Mouse (Mus musculus) testis, adult 2 months (tissue): ENCODE data around the gene Psma2. TPM values are rescaled to one million over a fixed set of nuclear protein-coding genes. Genes with fewer than 3 reads are reported as not detected.

Experiments
- H3K27ac ChIP-seq: fragments of 200-500 bp; 2 replicates; pipeline ENCODE4 v1.5.1; 2012; ENCODE audit warnings: low read depth, low read length; ENCODE audit not compliant: control insufficient read depth, insufficient read depth
- H3K27me3 ChIP-seq: fragments of 200-500 bp; 2 replicates; pipeline ENCODE4 v1.6.1; 2012; ENCODE audit warnings: mild to moderate bottlenecking, low read length, moderate library complexity; ENCODE audit not compliant: control insufficient read depth, insufficient read depth
- H3K36me3 ChIP-seq: fragments of 200-500 bp; 2 replicates; pipeline ENCODE4 v1.6.1; 2012; ENCODE audit warnings: mild to moderate bottlenecking, low read length; ENCODE audit not compliant: control insufficient read depth, insufficient read depth
- H3K4me1 ChIP-seq: fragments of 200-500 bp; 2 replicates; pipeline ENCODE4 v1.6.1; 2012; ENCODE audit warnings: low read length; ENCODE audit not compliant: control insufficient read depth, insufficient read depth
- H3K4me3 ChIP-seq: fragments of 200-500 bp; 2 replicates; pipeline ENCODE4 v1.5.1; 2012; ENCODE audit warnings: low read depth, mild to moderate bottlenecking, low read length, moderate library complexity, mixed read lengths; ENCODE audit not compliant: control insufficient read depth
- CTCF ChIP-seq: fragments of 200-500 bp; IDR thresholded peaks from 2 replicates; pipeline ENCODE4 v1.5.1; 2012; ENCODE audit warnings: low read depth, mild to moderate bottlenecking, inconsistent platforms, low read length, moderate library complexity; ENCODE audit not compliant: control insufficient read depth, insufficient read depth, insufficient replicate concordance
- POLR2A ChIP-seq: fragments of 200-500 bp; IDR thresholded peaks from 2 replicates; pipeline ENCODE4 v1.6.1; 2012; ENCODE audit warnings: low read depth, mild to moderate bottlenecking, inconsistent platforms, low read length, moderate library complexity; ENCODE audit not compliant: control insufficient read depth
- polyA plus RNA-seq: library from polyadenylated mRNA; depleted of rRNA; stranded (reverse); fragments of >200 nt; gene quantifications from 2 replicates; pipeline ENCODE4 v1.2.3, GENCODE M21; 2012; rRNA removed

Gene Psma2
- polyA plus RNA-seq: 13.5 and 16.4 TPM in 2 replicates

DNA sequence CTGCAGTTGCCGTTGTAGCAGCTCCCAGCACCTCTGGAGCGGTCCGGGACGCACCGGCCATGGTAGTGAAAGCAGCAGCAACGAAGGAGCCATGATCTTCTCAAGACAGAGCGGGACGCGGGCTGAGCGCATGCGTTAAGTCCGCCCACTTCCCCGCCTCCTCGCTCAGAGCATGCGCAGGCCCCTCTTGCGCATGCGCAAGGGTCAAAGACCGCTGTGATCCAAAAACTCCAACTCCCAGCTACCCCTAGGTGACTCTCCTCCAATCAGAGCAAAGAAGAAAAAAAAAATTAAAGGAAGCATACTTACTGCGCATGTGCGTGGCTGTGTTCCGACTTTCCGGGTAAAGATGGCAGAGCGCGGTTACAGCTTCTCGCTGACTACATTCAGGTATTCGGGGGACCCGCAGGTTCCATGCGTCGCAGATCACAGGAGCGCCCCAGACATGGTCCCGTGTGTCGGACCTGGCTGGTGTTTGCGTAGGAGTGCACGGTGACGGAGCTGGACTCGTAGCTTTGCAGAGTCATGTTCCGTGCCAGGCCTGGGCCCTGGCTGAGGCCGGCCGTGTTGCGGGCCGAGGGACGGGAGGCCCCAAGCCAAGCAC is at the start of gene Psma2, which contains the start of gene Mrpl32:
Gene Psma2, plus strand, starts transcription at position 315 of the 604 bp plus-strand sequence.
Gene Mrpl32, minus strand, starts transcription at position 240 of the 604 bp plus-strand sequence.
- peak within 1 kb of the TSS; percentile 100 for H3K4me3 ChIP-seq
- H3K27ac ChIP-seq: peak within 1 kb of the TSS; percentile 94
- no peaks in the 10 kb centered on the region for H3K36me3 ChIP-seq
- H3K4me1 ChIP-seq: no peaks in the 10 kb centered on the region
- H3K27me3 ChIP-seq: no peaks in the 10 kb centered on the region
- TF ChIP-seq POLR2A (peak; percentile 95), CTCF (no peak; the same call in 1 of the 2 replicates)

DNA sequence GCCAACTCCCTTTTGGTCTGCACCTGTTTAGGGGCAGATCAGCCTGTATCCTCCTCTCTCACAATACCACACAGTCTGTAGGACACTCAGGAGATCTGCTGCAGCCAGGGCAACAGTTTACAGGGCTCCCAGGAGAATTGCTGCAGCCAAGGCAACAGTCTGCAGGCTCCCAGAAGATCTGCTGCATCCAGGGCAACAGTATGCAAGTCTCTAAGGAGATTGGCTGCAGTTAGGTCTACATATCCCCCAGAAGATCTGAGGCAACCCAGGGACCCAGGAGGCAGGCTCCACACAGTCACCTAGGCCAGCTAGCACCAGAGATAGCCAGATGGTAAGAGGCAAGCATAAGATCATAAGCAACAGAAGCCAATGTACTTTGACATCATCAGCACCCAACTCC is 38.9 kb upstream of the Psma2 start:
- no peak overlapping the region for H3K27ac ChIP-seq
- no peaks in the 10 kb centered on the region for H3K36me3 ChIP-seq
- no peaks in the 10 kb centered on the region for H3K27me3 ChIP-seq
- no peak overlapping the region for H3K4me3 ChIP-seq
- TF ChIP-seq POLR2A: no peak
- no peak for TF ChIP-seq CTCF
- H3K4me1 ChIP-seq: no peaks in the 10 kb centered on the region

DNA sequence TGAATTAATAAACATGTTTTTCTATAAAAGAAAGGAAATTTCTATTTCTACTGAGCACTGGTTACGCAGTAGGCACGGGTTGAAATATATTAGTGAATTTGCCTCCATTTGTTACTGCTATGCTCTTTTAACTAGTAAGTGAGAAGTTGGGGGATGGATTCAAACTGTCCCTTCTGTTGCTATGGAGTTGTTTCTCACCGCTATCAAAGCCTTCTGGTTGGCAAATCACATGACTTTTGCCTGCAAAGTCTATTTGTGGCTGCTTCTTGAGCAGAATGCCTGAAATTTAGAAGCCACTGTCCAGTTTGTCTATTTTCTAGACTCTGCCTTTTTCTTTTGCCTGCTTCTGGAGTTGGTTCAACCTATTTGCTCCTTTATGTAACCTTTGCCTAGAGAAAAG is 32.6 kb upstream of the Psma2 start:
- TF ChIP-seq CTCF (no peak), POLR2A (no peak)

DNA sequence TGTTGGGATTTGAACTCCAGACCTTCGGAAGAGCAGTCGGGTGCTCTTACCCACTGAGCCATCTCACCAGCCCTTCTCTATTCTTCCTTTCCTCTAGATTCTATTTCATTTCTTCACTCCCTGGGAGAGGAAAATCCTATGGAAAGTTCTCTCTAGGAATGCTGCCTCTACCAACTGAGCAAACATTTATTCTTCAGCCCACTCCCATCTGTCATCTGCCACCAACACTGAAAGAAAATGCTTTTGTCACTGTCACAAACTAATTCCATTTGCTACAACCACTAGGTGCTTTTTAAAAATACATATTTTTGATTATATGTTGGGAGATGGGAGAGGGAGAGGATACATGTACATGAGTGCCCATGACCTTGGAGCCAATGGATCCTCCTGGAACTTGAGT is 10.3 kb upstream of the Psma2 start:
- TF ChIP-seq CTCF: no peak
- no peak for TF ChIP-seq POLR2A
- Histone ChIP-seq H3K27me3 (no peaks in the 10 kb centered on the region), H3K27ac (no peak overlapping the region), H3K4me3 (no peak overlapping the region), H3K4me1 (no peaks in the 10 kb centered on the region), H3K36me3 (no peaks in the 10 kb centered on the region)

More for the DNA sequence above, 32.6 kb upstream of the Psma2 start:
- Histone ChIP-seq H3K4me1 (no peaks in the 10 kb centered on the region), H3K27me3 (no peaks in the 10 kb centered on the region), H3K4me3 (no peak overlapping the region), H3K27ac (no peak overlapping the region), H3K36me3 (no peaks in the 10 kb centered on the region)

DNA sequence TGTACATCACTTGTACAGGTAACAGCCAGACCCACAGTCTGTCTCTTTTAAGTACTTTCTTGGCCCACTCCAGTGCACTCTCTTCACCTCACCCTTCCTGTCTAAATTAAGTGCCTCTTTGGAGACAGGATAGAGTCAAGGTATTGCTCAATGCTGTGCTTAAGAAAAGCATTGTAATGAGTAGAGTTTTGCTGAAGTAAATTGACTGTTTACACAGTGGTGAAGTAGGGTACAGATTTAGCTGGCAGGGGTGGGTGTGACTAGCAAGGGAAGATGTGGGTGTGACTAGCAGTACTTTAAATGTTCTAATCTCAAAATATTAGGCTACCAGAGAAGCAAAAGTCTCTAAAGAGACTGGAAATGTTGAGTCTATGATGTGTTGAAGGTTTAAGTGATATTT is 5.4 kb upstream of the Psma2 start:
- H3K36me3 ChIP-seq: no peaks in the 10 kb centered on the region
- H3K27me3 ChIP-seq: no peaks in the 10 kb centered on the region
- no peak overlapping the region for H3K27ac ChIP-seq
- TF ChIP-seq POLR2A: no peak
- no peak for TF ChIP-seq CTCF
- H3K4me3 ChIP-seq: no peak overlapping the region
- H3K4me1 ChIP-seq: no peaks in the 10 kb centered on the region

DNA sequence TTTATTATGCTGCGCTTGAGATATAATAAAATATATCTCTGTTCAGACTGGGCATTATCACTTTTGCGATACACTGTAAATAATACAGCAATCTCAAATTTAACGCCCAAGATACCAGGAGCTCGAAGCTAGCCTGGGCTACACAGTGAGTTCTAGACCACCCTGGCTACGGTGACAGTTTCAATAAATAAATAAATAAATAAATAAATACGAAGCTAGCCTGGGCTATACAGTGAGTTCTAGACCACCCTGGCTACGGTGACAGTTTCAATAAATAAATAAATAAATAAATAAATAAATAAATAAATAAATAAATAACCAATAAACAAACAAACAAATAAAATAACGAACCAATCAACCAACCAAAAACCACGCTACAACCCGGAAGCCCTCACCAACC is 577 bp upstream of the Psma2 start:
- H3K4me3 ChIP-seq: peak overlapping the region; percentile 100
- peak overlapping the region; percentile 93 for H3K27ac ChIP-seq
- TF ChIP-seq CTCF: no peak
- no peak for TF ChIP-seq POLR2A
- H3K4me1 ChIP-seq: no peaks in the 10 kb centered on the region
- H3K36me3 ChIP-seq: no peaks in the 10 kb centered on the region
- no peaks in the 10 kb centered on the region for H3K27me3 ChIP-seq

DNA sequence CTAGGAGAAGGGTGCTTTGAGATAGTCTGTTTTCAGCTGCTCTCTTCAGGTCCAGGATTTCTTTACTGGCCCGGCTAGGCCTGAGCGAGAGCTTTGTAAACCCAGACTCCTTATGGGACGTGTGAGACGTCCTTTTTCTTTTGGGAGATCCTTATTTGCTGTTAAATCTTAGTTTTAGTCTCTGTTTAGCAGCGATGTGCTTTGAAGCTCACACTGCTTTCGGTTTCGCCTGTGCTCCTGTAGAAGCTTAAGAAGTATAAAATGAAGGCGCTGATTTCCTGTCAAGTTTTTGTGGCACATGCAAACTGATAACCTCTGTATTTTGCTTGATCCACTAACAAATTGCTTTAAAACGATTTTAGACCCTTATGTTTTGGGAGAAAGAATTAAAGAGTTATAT is 513 bp downstream of the Psma2 start:
- Histone ChIP-seq H3K4me1 (no peaks in the 10 kb centered on the region), H3K27me3 (no peaks in the 10 kb centered on the region), H3K36me3 (no peaks in the 10 kb centered on the region; the same call in 1 of the 2 replicates), H3K27ac (peak overlapping the region; percentile 94), H3K4me3 (peak overlapping the region; percentile 100)
- no peak for TF ChIP-seq POLR2A
- no peak for TF ChIP-seq CTCF
